Mouse (Mus musculus) adrenal gland, postnatal 4 days (tissue): ENCODE measurements at regions not wholly inside any gene's neighbourhood (a gene's known extent, or its start where the extent isn't known, plus 50 kb on each side); places are given as distances from the start of the nearest gene placed in this dataset.
A peak's percentile ranks its signal among the peaks of the same experiment; 100 is the strongest.

Source experiments
- DNase-seq, 2 experiments: peaks; one replicate each; pipeline ENCODE4 v3.0.0; 2021 to 2022; ENCODE audit warnings: low spot score in 2 of 2, mixed read lengths in 2 of 2

- DNase-seq = no peak
Measured at GRCm38 (mm10) chr3:120217710-120218109, 433.4 kb upstream of the Ptbp2 start.

- DNase-seq = no peak
Measured at GRCm38 (mm10) chr3:120214616-120215250, 430.5 kb upstream of the Ptbp2 start.

- no peak for DNase-seq
Measured at GRCm38 (mm10) chr3:120199403-120199802, 415.1 kb upstream of the Ptbp2 start.

GRCm38 (mm10) chr3:120194501-120194900 lies 410.2 kb upstream of the Ptbp2 start:
- no peak for DNase-seq

- DNase-seq = peak; percentile 9 to 16
Measured at GRCm38 (mm10) chr3:120192439-120193326, 408.4 kb upstream of the Ptbp2 start.

- DNase-seq = no peak
Measured at GRCm38 (mm10) chr3:120189606-120190005, 405.3 kb upstream of the Ptbp2 start.

- DNase-seq = no peak
Measured at GRCm38 (mm10) chr3:120180931-120181610, 396.8 kb upstream of the Ptbp2 start.

- DNase-seq = no peak
Measured at GRCm38 (mm10) chr3:120175632-120176031, 391.4 kb upstream of the Ptbp2 start.
